Mouse (Mus musculus) spleen, postnatal 36 days (tissue): ENCODE measurements at regions not wholly inside any gene's neighbourhood (a gene's known extent, or its start where the extent isn't known, plus 50 kb on each side); places are given as distances from the start of the nearest gene placed in this dataset.

Experiments
- DNase-seq, 2 experiments: peaks; one replicate each; pipeline ENCODE4 v3.0.0; 2022; ENCODE audit warnings: low spot score in 2 of 2, mixed read lengths in 1 of 2

DNA sequence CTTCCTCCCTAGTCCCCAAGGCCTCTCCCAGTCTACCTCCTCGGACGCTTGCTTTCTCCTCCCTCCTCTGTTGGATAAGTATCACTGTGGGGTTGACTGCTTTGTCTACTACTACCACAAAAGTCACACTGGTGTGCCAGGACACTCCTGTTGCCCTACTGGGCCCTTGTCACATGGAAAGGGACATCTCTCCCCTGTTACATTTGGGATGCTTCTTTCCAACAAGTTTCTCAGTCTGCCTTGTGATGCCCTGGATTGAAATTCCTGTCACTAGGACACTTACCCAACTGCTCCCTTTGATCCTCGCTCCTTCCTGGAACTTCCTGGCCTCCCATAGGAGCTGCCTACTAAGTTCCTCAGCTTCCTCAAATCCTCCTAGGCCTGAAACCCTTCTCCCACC lies 501.9 kb upstream of the Nox3 start:
- no peak for DNase-seq

DNA sequence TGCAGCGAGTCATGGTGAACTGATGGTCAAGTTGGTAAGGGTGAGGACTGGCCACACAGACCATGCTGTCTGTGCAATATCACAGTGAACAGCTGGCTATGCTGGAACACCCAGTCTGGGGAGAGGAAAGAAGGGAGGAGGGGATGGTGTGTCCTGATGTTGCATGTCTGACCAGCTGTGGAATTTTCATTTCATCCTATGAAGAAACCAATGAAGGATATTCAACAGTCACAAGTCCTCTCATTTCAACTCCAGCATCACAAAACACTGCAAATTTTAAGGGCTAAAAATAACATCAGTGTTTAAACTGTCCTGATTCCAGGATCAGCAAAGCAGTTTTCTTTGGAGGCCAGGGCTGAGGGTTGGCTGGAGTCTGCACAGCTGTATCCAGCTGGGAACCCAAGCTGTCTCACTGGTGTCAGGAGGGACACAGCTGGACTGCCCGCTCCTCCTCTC lies 503.7 kb upstream of the Nox3 start:
- no peak for DNase-seq

DNA sequence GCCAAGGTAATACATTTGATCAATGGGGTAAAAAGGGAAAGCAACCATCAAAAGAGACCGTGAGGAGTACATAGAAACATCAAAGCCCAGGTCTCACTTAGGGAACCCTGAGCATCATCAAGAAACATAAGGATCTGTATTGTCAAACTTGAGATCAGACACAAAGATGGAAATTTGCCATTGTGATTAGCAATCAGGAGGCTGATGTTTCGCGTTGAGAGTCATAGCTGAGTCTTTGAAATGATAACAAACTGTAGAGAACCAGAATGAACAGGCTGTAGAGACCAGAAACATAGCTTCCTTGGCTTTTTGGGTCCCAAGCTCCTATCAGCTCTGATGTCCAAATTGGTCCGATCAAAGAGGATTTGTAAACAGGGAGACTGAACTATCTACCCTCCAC lies 505.2 kb upstream of the Nox3 start:
- no peak for DNase-seq

DNA sequence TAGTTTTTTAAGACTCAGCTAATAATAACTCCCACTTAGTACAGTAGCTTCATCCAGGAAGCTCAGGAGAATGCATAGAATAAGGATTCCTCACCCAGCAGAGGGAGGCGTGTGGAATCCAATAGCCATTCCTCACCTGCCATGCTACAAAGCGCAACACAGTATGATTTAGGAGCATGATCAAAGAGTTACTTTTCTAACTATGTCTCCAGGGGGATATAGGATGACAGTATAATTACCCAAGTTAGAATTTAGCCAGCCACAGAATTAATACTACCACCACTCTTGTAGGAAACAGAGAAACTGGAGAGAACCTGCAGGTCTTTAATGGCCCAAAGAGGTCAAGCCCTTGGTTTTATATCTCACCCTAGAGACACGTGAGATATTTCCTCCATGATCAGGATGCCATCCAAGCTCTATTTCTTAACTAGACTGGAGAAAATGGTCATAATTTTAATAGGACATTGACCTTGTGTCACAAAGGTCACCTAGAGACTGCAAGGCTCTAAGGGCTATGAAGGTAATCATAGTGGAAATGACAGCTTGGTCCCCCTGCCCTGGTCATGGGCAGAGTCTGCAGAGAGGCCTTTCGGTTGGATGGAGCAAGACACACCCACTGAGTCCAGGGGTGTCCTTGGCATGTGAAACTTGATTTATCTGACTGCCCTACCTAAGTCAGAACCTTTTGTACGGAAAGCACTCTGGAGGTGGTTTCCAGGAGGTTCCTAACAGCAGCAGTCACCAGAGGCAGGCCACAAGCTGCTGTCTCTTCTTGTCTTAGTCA lies 512.3 kb upstream of the Nox3 start:
- DNase-seq: no peak

DNA sequence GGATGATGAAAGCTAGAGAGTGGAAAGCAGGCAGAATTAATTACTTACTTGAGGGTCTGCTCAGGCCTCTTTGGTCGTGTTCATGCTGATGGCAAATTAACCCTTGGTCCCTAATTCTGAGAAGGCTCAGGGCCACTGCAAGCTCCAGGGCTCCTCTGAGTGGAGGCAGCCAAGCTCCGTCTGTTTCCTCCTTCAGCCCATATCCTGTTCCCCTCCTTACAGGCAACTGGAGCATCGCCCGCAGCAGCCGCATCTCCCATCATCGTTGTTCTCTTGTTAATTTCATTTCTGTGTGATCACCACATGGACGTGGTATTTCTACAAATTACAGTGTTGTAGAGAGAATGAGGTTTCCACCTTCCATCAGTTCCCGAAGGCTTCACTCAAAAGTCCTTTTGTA lies 513.6 kb upstream of the Nox3 start:
- DNase-seq: no peak

DNA sequence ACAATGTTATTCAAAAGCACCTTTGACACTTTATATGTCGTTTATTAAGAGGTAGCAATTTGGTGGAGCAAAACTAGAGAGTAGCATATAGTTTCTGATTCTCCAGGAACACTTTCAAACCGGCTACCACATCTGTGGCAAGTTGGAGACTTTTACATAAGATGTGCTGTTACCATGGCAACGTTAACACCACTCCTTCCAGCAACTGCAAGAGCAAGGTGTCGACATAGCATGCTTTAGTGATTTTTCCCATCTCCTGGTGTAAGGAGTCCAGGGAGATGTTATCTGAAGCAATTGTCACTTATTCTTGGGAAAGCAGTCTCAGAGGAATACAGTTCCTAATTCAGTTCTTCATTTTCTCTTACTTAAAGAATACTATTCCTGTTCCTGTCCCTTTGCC lies 516.5 kb upstream of the Nox3 start:
- no peak for DNase-seq

DNA sequence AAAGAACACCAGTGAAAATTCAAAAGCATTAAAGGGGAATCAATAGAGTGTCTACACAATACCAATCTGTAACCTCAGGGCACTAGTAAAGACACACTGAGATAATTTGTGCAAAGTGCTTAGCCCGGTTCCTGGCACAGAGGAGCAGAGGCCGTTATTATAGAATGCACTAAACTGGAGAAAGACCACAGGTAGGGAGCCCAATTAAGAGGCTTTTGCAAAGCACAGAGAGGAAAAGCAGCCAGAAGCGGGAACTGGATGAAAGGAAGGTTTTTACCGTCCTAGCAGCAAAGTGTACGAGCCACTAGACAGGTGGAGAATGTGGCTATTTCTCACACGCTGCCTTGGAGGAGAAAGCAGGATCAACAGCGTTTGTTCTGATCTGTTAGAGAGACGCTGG lies 518.9 kb upstream of the Nox3 start:
- DNase-seq: no peak

DNA sequence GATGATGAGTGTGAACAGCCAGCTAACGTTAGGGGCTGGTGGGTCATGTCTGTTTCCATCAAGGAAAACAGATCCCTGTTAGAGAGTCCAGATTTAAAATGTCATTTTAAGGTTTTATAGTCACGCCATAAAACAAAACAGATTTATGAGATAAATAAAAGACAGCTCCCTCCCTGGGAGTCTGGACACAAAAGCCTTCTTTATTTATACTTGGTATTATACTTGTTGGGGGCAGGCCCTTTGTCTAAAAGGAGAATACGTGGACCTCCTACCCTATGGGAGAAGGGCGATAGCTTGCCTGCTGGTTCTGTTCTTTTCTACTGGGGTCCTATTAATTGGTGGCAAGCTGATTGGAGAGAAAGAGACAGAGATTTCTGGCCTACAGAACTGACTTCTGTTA lies 520.1 kb upstream of the Nox3 start:
- DNase-seq: no peak

DNA sequence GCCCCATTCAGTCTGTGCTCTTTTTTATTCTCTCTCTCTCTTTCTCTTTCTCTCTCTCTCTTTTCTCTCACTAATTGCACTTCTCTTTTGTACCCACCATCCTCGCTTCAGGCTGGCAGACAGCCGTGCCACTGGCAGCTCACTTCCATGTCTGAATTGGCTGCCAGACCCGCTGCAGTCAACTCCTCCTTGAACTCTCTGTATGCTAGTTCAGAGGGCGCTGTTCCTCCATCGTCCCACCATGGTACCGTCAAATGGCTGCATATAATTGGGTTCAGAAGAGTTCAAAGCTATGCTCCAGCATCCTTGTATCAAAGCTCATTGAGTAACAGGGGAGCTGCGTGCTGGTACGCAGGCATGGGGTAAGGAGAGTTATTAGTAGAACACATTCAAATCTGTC lies 520.7 kb upstream of the Nox3 start:
- no peak for DNase-seq

DNA sequence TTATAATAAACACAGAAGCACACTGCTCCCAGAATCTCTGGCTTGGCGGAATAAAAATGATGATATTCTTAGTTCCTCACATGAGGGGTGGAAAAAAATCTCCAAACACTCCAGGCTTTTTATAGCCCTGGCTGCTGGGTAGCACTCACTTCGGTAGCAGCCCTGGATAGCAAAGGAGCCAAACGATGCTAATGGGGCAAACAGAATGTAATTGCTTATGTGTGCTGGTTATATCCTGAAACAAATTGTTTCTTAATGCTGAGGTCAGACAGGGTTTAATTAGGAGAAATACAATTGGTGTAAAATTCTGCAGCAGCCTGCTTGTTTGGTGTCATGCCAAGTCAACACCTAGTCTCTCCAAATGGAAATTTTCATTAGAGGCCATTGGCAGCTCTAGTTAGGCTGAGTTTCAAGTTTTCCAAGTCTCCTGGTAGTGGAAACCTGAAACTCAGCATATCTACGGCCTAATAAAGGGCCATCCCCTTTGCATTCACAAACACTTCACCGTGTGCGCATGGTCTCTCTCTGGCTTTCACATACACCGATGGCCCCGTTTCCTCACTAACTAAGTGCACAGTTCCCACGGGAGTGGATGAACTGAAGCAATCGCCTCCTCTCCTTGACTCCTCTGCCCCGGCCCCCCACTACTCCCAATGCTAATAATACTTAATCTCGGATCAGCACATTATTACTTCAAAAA lies 524.8 kb upstream of the Nox3 start:
- DNase-seq: no peak

DNA sequence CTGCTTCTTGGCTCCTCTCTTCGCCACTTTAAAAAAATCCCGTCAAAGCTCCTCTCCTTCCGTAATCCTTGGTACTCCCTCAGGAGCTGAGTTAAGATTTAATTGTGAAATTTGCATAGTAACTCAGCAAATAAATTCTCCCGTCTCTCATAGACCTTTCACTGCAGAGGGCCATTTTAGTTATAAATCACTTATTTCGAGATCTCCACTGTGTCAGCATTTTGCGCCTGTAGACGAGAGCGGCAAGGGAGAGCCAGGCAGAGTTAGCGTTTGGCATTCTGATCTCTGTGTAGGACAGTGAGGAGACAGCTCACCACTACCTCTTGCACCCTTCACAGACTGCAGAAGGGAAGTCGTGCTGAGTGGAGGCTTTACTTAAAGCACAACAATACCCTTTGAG lies 531.8 kb upstream of the Nox3 start:
- DNase-seq: no peak

DNA sequence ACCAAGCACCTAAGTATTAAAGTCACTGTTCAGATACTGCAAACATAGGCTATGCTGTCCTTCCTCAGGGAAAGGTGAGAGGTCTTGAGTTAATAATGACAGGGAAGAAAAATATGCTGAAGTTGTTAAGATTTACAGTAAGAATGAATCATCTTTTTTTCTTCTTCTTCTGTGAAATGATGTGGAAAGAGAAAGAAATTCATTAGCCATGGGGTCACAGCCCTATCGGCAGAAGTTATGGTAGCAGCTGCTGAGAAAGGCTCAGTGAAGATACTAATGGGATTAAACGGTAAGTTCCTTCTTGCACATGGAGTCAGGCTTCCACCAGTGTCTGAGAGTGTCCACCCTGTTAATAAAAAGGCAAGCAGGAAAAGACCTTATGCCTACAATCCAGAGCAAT lies 533.9 kb upstream of the Nox3 start:
- DNase-seq: no peak

DNA sequence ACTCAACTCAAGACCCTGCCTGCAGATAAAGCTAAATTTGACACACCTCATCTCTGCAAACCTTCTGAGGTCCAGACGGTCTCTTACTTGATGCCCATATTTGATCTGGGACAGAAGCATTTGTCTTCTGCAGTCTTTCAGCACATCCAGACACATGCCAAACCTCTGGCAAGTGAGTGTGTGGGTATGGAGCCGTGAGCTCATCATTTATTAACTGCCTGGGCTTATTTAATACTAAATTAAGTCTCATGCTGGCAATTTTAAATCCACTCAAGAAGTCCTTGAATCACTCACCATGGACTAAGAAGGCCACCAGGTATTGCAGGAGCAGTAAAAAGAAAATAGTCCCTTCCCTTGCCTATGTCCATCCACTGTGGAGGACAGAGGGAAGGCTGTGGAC lies 554.4 kb upstream of the Nox3 start:
- no peak for DNase-seq

DNA sequence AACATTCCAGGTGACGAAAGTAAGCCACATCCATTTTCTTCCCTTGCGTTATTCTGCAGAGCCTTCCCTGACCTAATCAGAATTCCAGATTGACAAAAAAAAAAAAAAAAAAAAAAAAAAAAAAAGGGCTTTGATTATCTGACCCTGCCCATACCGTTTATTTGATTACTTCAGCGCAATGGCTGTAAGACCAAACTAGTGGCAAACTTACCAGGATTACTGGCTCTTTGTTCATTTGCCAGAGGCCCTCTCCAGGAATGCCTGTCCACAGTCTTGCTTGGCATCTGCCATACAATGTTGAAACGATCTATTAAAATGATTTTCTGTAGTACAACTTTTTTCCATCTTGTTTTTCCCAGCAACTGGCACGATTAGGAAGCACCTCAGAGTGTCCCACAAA lies 569.4 kb upstream of the Nox3 start:
- no peak for DNase-seq

DNA sequence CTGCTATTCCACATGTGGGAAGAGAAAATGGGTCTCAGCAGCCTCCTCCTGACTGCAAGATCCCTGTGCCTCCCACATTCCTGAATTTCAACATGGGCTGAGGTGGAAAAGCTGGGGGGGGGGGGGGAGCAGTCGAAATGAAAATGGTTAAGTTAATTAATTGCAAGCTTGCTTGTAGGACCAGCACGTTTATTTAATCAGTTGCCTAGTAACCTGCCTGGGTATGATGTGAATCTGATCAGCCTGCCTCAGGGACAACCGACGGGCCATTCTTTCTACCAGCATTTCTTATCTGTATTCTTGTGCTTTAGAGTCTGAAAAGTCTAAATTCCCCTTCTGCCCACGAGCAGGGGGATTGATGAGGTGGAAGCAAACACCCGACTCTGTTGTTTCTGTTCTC lies 569.9 kb upstream of the Nox3 start:
- no peak for DNase-seq

DNA sequence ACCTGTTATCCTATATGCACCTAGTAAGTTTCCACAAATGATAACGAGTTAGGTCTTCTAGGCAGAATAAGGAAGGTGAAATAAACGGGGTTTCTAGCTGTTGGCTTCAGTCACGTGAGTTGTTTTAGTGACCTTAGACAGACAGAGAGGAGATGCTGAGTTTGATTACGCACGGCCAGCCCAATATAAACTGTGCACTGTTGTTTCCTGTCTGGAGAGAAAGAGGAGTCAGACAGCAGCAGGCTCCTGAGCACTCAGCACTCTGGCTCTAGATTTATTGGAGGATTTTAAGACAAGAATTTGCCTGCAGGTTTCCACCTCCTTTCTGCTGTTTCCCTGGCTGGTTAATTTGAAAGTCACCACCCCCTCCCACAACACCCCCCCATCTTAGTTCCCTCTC lies 570.4 kb upstream of the Nox3 start:
- DNase-seq: no peak

DNA sequence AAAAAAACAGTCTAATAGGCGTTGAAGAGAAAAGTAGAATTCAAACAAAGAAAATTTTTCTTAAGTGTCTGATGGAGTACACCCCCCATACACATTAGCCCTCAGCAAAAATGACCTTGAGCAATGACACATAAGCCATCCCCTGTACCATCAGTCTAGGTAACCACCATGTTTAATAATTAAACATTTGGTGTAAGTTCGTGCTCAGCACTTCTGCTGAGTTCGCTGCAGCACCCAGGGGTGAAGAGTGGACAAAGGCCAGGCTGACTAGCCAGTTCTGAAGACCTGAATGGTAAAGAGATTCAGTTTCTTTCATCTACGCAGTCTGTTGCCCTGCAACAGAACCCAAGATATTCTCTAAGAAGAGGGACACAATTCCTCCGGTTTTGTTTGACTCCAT lies 572.3 kb upstream of the Nox3 start:
- no peak for DNase-seq

DNA sequence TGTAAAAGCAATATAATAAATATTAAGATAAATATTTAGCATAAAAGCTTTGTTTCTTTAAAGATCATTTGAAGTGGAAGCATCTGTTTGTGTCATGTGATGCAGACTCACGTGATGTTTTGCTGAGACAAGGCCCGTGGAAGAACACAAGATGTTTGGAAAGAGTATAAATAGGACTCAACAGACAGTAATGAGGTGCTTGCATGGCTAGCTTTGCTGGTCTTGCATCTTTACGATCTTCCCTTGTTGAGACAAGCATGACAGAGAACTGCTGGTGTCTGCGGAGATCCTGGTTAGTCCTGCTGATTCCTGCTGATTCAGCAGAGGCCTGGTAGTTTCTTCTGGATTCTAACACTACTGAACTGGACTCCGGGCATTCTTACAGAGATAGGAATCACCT lies 576.4 kb upstream of the Nox3 start:
- DNase-seq: no peak

DNA sequence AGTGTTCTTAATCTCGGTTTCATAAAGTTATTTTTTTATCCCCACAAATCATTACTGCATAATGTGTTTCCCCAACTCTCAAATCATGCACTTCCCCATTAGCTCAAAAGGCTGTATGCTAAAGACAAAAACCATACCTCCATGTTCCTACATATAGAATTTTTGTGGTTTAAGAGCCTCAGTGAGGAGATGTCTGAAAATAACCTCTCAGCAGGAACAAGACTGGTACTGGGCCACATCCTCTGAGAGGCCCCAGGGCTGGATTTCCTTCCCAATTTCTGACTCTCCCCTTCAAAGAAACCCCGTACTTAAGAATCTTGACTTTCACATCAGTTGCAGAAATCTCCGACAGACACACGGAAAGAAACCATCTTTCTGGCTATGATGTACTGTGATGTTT lies 580.7 kb upstream of the Nox3 start:
- no peak for DNase-seq

DNA sequence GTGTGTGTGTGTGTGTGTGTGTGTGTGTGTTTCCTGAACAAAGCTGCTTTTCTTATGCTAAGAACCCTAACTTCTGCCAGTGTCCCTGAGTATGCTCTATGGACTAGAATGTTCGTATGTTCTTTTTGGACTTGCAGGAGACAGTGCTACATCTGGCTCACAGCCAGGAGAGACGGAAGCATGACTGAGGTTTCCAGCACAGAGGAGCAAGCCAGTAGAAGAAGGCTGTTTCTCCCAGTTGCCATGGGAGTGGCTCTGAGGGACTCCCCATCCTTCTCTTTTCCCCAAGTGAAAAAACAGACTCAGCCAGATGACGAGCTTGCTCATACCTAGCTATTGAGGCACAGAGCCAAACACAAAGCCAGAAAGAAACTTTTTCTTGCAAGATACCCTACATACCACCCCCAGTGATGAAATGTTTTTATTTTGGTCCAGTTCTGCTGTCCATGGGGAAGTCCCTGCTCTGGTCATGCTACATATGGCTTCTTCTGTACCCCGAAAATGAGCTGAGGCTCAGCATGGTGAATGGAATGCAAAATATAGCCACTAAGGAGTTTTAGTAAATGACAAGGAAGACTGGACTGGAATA lies 582.3 kb upstream of the Nox3 start:
- DNase-seq: no peak

DNA sequence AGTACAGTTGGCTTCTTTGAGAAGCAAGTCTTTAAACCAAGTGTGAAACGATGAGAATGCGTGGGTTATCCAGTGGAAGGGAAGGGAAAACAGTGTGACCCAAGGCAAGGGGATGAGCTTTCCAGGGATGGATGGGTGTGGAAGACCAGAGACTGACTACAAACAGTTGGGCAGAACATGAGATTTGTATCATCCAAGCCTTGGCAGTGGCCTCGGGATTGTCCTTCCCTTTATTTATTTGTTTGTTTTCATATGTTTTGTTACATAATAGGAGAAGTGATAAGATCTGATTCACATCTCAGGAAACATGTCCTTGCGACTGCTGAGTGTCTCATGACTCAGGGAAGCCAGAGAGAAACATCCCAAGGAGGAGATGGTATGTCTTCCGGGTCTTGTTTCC lies 585.4 kb upstream of the Nox3 start:
- DNase-seq: no peak

DNA sequence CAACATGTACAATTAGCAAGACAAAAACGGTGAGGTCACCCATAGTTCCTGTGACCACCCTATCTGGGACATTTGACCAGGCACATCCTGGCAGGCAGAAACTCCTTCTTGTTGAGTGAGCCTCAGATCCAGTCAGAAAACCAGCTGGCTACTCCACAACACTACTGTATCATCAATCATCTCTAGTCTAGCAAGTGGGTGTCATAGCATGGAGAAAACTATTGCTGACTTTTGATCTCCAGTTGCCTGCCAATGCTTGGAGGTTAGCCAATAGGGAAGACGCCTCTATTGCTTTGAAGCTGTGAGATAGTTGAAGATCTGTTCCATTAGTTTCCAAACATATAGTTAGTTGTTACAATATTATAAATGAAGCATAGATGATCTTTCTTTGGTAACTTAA lies 595.4 kb upstream of the Nox3 start:
- DNase-seq: no peak

DNA sequence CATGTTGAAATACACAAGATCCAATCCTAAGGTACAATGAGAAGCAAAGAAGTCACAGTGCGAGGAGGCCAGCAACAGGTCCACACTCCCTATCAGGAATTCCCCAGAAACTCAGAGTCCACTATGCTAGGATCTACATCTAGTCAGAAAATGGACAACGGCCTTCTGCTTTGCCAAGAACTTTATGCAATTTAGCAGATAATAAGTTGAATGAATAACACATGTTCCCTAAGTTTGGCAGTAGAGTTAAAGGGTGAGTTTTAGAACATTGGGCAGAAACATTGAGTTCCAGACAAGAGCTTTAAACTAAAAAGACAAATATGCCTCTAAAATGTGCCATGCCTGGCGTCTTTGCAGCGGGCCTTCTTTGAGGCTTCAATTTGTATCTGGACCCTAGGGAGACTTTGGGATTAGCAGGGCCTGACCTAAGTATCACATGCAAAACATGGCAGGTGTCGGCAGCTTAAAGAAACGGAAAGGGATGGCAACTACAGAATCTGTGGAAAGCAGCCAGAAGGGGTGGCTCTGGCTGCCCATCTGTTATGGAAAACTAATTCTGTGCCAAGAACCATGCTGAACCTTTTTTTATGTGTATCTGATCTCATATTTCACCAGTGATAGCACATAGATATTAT lies 600.6 kb upstream of the Nox3 start:
- no peak for DNase-seq
